Mouse (Mus musculus) limb, embryonic 15.5 days (tissue): ENCODE results near the gene Ptges3. TPM values are rescaled to one million over a fixed set of nuclear protein-coding genes. Genes with fewer than 3 reads are reported as not detected.
"Not testable (repeated sequence)": the region's sequence is repeated elsewhere in the genome, so short reads cannot be mapped to it uniquely, and the experiment has no call there.

ENCODE experiments used
- ATAC-seq: fragments of 200-750 bp; cut with Nextera tagmentation; 2 replicates; pipeline ENCODE4 v1.8.0; 2017; ENCODE audit warnings: low read depth, moderate TSS enrichment; ENCODE audit not compliant: insufficient number of reproducible peaks, low FRiP score, low TSS enrichment
- H3K27ac ChIP-seq: fragments of 300-500 bp; sonication (generic); 2 replicates; pipeline ENCODE4 v1.5.1; 2015; ENCODE audit warnings: moderate library complexity, mild to moderate bottlenecking, inconsistent platforms
- H3K27me3 ChIP-seq: fragments of 300-500 bp; sonication (generic); 2 replicates; pipeline ENCODE4 v1.6.1; 2015; ENCODE audit warnings: inconsistent platforms
- H3K36me3 ChIP-seq: fragments of 300-500 bp; sonication (generic); 2 replicates; pipeline ENCODE4 v1.6.1; 2015; ENCODE audit warnings: inconsistent platforms
- H3K4me1 ChIP-seq: fragments of 300-500 bp; sonication (generic); 2 replicates; pipeline ENCODE4 v1.6.1; 2015; ENCODE audit warnings: inconsistent platforms
- H3K4me2 ChIP-seq: fragments of 300-500 bp; sonication (generic); 2 replicates; pipeline ENCODE4 v1.6.1; 2015; ENCODE audit warnings: mild to moderate bottlenecking, inconsistent platforms
- H3K4me3 ChIP-seq: fragments of 300-500 bp; sonication (generic); 2 replicates; pipeline ENCODE4 v1.5.1; 2015; ENCODE audit warnings: mild to moderate bottlenecking, inconsistent platforms
- H3K9ac ChIP-seq: fragments of 300-500 bp; sonication (generic); 2 replicates; pipeline ENCODE4 v1.6.1; 2015; ENCODE audit warnings: inconsistent platforms
- H3K9me3 ChIP-seq: fragments of 300-500 bp; sonication (generic); 2 replicates; pipeline ENCODE4 v1.6.1; 2016; ENCODE audit warnings: inconsistent platforms
- WGBS: fragments of 180-500 bp; shearing (Covaris S2); methylation state at CpG from one replicate; pipeline ENCODE4 v1.1.7; 2015; 5-methylcytosine and 5-hydroxymethylcytosine counted together
- polyA plus RNA-seq: library from polyadenylated mRNA; unstranded; fragments of >200 nt; fragmentation: Nextera tagmentation; extraction: Ambion mirVana; gene quantifications from 2 replicates; pipeline ENCODE4 v1.2.1, GENCODE M21; 2015

Ptges3 gene
- polyA plus RNA-seq, 1 experiment from 2014 or later: 459 TPM

DNA sequence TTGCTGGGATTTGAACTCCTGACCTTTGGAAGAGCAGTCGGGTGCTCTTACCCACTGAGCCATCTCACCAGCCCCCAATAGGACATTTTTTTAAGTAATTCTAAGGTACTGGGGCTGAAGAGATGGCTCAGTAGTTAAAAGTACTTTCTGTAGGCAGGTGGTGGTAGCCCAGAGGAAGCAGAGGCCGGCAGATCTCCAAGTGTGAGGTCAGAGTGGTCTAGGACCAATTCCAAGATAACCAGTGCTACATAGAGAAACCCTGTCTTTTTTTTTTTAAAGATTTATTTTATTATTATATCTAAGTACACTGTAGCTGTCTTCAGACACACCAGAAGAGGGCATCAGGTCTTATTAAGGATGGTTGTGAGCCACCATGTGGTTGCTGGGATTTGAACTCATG lies 28.5 kb downstream of the Ptges3 start:
- peaks cover 30% of the 10 kb centered on the region for H3K4me1 ChIP-seq
- not testable (repeated sequence) for H3K27me3 ChIP-seq, H3K9me3 ChIP-seq, H3K4me3 ChIP-seq, H3K9ac ChIP-seq, ATAC-seq, H3K4me2 ChIP-seq, H3K27ac ChIP-seq
- WGBS: 81% methylated on average over 2 of the region's 2 CpGs
- H3K36me3 ChIP-seq: peaks cover 62% of the 10 kb centered on the region

DNA sequence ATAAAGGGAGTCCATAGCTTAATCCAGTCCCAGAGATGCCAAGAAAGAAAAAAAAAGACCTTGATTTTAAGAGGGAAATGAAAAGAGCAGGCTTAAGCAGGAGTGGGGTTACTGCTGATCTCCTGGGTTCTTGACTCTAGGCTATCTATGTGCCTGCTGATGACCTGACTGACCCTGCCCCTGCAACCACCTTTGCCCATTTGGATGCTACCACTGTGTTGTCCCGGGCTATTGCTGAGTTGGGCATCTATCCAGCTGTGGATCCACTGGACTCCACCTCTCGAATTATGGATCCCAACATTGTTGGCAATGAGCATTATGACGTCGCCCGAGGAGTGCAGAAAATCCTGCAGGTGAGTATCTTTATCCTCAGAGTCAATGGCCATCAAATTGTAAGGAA lies 29.4 kb downstream of the Ptges3 start:
- Histone ChIP-seq H3K36me3 (peaks cover 62% of the 10 kb centered on the region), H3K9ac (no peak overlapping the region), H3K4me2 (no peak overlapping the region), H3K4me1 (peaks cover 33% of the 10 kb centered on the region), H3K9me3 (no peaks in the 10 kb centered on the region), H3K4me3 (no peak overlapping the region), H3K27ac (no peak overlapping the region), H3K27me3 (no peaks in the 10 kb centered on the region)
- 94% methylated on average over 5 of the region's 5 CpGs for WGBS
- no peak for ATAC-seq

DNA sequence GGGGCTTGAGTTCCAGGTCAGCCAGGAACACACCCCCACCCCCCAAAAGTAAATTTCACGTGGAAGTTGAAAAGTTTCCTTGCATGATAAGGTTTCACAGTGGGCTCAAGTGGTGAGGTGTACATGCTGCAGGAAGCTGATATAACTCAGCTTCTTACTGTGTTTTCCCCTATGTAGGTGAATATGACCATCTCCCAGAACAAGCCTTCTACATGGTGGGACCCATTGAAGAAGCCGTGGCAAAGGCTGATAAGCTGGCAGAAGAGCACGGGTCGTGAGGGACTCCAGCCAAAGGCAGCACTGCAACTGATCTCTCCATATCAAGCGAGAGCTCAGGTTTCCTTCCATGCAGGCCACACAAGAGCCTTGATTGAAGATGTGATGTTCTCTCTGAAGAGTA lies 31.1 kb downstream of the Ptges3 start:
- no peak for ATAC-seq
- no peaks in the 10 kb centered on the region for H3K27me3 ChIP-seq
- H3K27ac ChIP-seq: no peak overlapping the region
- H3K4me2 ChIP-seq: no peak overlapping the region
- no peaks in the 10 kb centered on the region for H3K9me3 ChIP-seq
- peaks cover 61% of the 10 kb centered on the region for H3K36me3 ChIP-seq
- H3K4me1 ChIP-seq: peaks cover 42% of the 10 kb centered on the region
- H3K4me3 ChIP-seq: no peak overlapping the region
- no peak overlapping the region for H3K9ac ChIP-seq
- WGBS: 71% methylated on average over 5 of the region's 5 CpGs

DNA sequence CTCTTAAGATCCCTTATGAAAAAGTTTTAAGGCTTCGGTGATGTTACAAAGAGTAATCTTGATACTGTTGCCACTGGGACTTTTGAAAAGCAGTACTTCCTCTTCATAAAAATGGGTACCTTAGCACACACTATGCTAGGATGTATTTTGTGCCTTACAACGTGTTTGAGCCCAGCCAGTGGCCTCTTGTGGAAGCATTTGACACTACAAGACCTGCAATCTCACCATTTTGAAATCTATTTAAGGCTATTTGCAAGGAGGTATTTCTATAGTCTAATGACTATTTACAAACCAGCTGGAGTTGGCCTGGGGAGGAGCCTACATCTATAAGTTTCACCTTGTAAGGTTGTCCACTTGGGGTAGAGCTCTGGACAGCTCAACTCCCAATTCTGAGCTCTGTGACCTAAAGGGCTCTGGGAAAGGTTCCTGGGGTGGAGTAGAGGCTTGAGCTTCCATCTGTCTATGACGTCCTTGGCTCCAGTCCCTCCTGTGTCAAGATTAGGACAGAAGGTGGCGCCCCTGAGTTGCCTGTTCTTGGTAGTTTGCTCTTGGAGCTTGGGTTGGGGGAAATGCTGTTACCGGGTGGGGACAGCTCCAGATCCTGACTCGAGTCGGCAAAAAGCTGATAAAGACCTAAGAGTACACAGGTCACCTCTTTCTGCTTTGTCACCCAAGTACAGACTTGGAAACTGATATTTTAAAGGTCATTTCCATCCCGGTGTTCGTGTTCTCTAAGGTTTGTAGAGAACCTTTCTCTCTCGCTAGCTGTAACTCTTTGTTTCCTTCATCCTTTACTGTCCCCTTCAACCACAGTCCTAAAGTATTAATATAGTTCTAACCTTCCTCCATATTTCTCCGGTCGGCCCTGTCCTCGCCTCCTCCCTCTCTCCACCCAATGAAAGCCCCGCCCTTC lies 32.2 kb downstream of the Ptges3 start:
- Histone ChIP-seq H3K9me3 (no peaks in the 10 kb centered on the region), H3K4me3 (peak overlapping the region; percentile 85), H3K4me1 (peaks cover 39% of the 10 kb centered on the region), H3K27ac (peak overlapping the region; percentile 91), H3K4me2 (peak overlapping the region; percentile 85), H3K27me3 (no peaks in the 10 kb centered on the region), H3K9ac (no peak overlapping the region), H3K36me3 (peaks cover 50% of the 10 kb centered on the region)
- peak; percentile 42; the same call in 1 of the 2 replicates for ATAC-seq
- 6% methylated on average over 14 of the region's 14 CpGs for WGBS

DNA sequence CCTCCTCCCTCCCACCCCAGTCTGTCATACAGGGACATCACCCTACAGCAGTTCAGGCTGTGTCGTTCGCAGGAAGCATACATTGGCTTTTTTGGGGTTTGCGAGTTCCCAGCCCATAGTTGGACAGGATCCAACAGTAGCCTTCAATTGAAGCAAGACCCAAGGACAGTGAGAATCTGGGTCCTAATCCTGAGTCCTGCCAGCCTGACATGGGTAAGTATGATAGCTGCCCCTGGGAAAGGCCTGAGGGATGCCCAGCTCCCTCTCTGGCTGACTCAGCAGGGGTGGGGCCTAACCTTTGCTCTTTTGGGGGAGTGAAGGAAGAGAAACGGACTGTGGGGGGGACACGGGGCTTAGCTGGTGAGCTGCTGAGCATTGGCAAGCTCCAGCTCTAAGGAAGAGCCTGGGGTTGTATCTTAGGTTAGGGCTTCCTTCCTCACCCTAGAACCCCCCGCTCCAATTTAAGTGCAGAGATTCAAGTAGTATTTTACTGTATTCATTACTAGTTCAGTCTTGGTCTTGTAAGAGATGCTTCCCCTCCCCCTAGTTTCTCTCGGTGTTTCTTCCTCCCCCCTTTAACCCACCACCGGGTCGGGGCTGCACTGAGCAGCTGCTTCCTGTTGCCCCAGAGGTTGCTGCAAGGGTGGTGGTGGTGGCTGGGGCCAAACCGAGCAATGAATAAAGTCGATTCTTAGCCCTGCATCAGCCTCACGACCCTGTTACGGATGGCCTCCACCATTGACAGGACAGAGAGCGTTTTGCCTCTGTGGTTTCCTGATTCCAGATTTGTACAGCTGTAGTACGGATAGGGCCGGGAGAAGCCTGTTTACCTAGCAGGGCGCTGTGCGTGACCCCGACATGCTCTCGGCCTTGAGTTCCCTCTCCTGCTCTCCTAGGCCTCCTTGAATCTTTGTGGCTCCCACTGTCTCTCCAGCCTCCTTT lies 33.1 kb downstream of the Ptges3 start, which contains the start of gene Baz2a:
Gene Baz2a, plus strand, starts transcription at position 14 of the 942 bp plus-strand sequence.
- Histone ChIP-seq H3K9me3 (no peaks in the 10 kb centered on the region), H3K9ac (peak within 1 kb of the TSS; percentile 74), H3K27ac (peak within 1 kb of the TSS; percentile 91), H3K4me3 (peak within 1 kb of the TSS; percentile 85), H3K4me1 (peaks cover 44% of the 10 kb centered on the region), H3K36me3 (peaks cover 41% of the 10 kb centered on the region), H3K27me3 (no peaks in the 10 kb centered on the region), H3K4me2 (peak within 1 kb of the TSS; percentile 85)
- WGBS: 2% methylated on average over 20 of the region's 20 CpGs
- ATAC-seq: no peak; the same call in 1 of the 2 replicates

DNA sequence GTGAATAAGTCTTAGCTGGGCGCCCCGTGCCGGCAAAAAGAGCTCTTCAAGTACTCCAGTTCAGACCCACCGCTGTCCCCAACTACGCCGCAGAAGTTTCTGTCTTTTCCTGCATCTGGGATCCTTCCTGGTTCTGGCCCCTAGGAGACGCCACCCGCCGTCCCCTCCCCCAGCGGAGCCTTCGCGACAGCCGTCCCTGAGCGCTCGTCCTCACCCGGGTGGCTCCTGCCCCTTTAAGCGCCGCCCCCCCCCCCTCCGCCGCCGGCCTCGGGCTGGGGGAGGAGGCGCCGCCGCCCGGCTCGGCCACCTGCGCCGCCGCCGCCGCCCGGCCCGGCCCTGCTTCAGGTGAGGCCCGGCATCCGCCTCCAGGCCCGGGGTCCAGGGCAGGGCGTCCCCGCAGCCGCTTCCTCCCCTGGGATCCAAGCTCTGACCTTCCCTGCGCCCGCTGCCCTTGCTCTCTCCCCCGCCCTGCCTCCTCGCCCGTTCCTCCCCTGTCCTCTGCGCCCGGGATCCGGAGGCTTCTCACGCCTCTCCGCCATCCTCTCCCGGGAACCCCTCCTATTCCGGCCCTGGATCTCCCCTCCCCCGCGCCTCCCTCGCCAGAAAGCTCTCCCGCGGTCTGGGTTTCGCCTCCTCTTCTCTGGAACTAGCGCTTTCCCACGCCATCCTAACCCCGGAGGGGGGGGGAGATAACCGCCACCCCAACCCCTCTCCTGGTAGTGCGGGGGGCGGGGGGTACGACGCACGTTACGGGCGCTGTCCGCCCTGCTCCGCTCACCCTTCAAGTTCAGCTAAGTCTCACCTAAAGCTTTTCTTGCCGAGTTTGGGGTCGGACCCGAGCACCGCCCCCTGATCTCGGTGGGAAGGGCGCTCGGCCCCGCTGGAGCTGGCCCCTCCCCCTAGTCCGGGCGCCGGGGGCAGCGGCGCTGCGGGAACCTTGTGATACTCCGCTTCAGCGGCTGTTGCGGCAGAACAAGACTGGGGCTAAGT lies 34.0 kb downstream of the Ptges3 start:
- no peaks in the 10 kb centered on the region for H3K27me3 ChIP-seq
- H3K4me1 ChIP-seq: peaks cover 47% of the 10 kb centered on the region
- peak overlapping the region; percentile 91 for H3K27ac ChIP-seq
- peaks cover 31% of the 10 kb centered on the region for H3K36me3 ChIP-seq
- ATAC-seq: peak; percentile 28; the same call in 1 of the 2 replicates
- H3K9me3 ChIP-seq: no peaks in the 10 kb centered on the region
- peak overlapping the region; percentile 74 for H3K9ac ChIP-seq
- WGBS: under 1% methylated on average over 59 of the region's 88 CpGs
- peak overlapping the region; percentile 85 for H3K4me2 ChIP-seq
- peak overlapping the region; percentile 85 for H3K4me3 ChIP-seq

DNA sequence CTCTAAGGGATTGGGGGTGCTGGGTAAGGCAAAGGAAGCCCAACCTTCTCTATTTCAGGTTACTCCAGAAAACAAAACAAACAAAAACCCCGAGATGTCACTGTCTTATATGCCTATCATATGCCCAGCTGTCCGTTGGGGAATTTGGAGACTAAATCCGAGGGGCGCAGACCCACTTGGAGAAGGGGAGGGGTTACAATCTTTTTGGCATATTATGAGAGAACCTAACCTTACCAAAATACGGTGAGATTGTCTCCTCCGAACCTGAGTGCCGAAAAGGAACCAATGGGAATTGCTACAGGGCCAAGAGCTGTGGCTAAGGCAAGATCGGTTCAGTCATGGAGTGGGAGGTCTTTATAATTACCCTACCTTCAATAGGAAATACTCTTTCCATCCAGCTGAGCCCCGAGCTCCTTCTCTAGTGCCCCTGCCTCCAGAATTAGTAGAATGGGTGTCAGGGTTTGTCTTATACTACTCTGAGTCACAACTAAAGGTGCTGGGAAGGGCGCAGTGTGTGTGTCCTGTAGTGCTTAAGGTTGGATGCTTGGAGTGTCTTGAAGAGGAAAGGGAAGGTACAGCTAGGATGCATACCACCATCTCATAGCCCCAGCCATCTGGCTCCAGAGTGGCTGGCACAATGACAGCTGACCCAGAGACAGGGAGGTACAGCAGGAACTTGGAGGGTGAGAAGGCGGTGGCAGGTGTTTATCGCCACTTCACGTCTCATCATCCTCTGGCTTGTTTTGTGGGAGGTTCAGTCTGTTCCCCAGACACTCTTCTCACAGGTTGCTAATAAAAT lies 34.9 kb downstream of the Ptges3 start:
- no peak for ATAC-seq
- Histone ChIP-seq H3K9me3 (no peaks in the 10 kb centered on the region), H3K9ac (peak overlapping the region; percentile 74), H3K27me3 (no peaks in the 10 kb centered on the region), H3K4me2 (peak overlapping the region; percentile 85), H3K4me3 (peak overlapping the region; percentile 85), H3K4me1 (peaks cover 53% of the 10 kb centered on the region), H3K27ac (peak overlapping the region; percentile 91), H3K36me3 (peaks cover 22% of the 10 kb centered on the region)
- 23% methylated on average over 13 of the region's 13 CpGs for WGBS

DNA sequence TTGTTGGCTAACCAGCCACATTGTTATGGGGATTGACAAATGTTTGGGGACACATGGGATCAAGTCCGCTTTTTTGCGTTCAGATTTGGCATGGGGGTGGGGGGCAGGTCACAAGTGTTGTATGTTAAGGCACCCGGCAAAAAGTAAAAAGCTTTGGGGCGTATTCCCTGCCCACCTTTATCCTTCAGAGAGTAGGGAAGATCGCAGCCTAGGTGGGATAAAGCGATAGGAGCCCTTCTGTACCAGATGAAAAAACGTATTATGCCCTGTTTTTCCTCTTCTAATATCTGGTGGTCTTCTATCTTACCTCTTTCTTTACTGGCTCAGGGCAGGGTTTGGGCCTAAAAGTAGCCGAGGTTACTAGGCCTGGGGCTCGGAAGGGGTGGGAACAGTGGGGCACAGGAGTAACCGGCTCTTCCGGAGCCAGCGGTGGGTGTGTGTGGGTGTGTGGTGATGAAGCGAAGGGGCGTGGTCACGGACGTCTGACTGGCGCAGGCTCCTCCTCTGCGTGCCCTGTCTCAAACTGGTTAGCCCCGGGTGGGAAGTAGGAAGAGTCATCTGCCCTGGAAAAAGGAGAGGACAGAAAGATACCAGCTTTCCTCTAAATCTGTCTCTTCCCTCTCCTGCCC lies 35.7 kb downstream of the Ptges3 start:
- ATAC-seq: peak; percentile 42; the same call in 1 of the 2 replicates
- 13% methylated on average over 19 of the region's 19 CpGs for WGBS
- Histone ChIP-seq H3K36me3 (peaks cover 14% of the 10 kb centered on the region), H3K27ac (peak overlapping the region; percentile 91; the same call in 1 of the 2 replicates), H3K4me1 (peaks cover 53% of the 10 kb centered on the region), H3K9me3 (no peaks in the 10 kb centered on the region), H3K4me2 (peak overlapping the region; percentile 41), H3K4me3 (peak overlapping the region; percentile 85; the same call in 1 of the 2 replicates), H3K27me3 (no peaks in the 10 kb centered on the region), H3K9ac (no peak overlapping the region)

DNA sequence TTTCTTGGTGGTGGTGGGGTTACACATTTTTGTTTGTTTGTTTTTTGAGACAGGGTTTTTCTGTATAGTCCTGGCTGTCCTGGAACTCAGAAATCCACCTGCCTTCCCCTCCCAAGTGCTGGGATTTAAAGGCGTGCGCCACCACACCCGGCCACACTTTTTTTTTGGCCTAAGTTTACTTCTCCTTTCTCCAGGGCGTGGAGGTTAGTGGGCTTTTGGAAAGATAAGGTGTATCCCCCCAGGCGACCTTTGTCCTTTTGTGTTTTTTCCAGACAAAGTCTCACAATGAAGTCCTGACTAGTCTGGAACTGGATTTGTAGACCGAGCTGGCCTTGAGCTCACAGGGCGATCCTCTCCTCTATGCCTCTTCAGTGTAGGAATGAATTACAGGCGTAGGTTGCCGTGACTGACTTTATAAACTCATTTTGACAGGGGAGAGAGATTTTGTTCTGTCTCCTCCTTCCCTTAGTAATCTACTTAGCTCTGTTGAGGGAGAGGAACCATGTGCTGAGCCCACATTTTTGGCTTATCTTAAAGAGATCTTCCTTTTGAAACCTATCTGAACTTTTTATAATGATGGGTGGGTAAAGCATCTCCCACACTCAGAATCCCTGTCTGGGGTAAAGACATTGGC lies 36.4 kb downstream of the Ptges3 start:
- Histone ChIP-seq H3K4me3 (peak overlapping the region; percentile 85; the same call in 1 of the 2 replicates), H3K36me3 (peaks cover 8% of the 10 kb centered on the region; the same call in 1 of the 2 replicates), H3K9me3 (no peaks in the 10 kb centered on the region), H3K4me2 (peak overlapping the region; percentile 41), H3K27ac (peak overlapping the region; percentile 91; the same call in 1 of the 2 replicates), H3K9ac (no peak overlapping the region), H3K27me3 (no peaks in the 10 kb centered on the region), H3K4me1 (peaks cover 53% of the 10 kb centered on the region)
- 42% methylated on average over 9 of the region's 9 CpGs for WGBS
- no peak for ATAC-seq
